Mouse (Mus musculus) kidney, adult 2 months (tissue): ENCODE data around the gene Asprv1. TPM values are rescaled to one million over a fixed set of nuclear protein-coding genes. Genes with fewer than 3 reads are reported as not detected.

Experiments
- DNase-seq: peaks from one replicate; pipeline ENCODE4 v3.0.0; 2021
- H3K27ac ChIP-seq: fragments of 200-500 bp; 2 replicates; pipeline ENCODE4 v1.5.1; 2012; ENCODE audit warnings: low read depth, low read length, control low read depth, inconsistent platforms; ENCODE audit not compliant: insufficient read depth
- H3K27me3 ChIP-seq: fragments of 200-500 bp; replicated peaks from 2 replicates; pipeline ENCODE4 v1.6.1; 2012; ENCODE audit warnings: mild to moderate bottlenecking, moderate library complexity, low read length, inconsistent platforms; ENCODE audit not compliant: control insufficient read depth, insufficient read depth
- H3K36me3 ChIP-seq: fragments of 200-500 bp; 2 replicates; pipeline ENCODE4 v1.6.1; 2012; ENCODE audit warnings: mild to moderate bottlenecking, moderate library complexity, low read length, inconsistent platforms; ENCODE audit not compliant: control insufficient read depth, insufficient read depth
- H3K4me1 ChIP-seq: fragments of 200-500 bp; 2 replicates; pipeline ENCODE4 v1.6.1; 2011; ENCODE audit warnings: low read length; ENCODE audit not compliant: control insufficient read depth, insufficient read depth
- H3K4me3 ChIP-seq: fragments of 200-500 bp; 2 replicates; pipeline ENCODE4 v1.5.1; 2011; ENCODE audit warnings: mild to moderate bottlenecking, low read depth, low read length, control low read depth; ENCODE audit not compliant: insufficient read depth
- CTCF ChIP-seq: fragments of 200-500 bp; conservative IDR thresholded peaks from 2 replicates; pipeline ENCODE4 v1.5.1; 2011; ENCODE audit warnings: low read depth, mild to moderate bottlenecking, control low read depth, low read length, moderate library complexity, mixed read lengths; ENCODE audit not compliant: insufficient read depth, insufficient read length
- POLR2A ChIP-seq: fragments of 200-500 bp; IDR thresholded peaks from one replicate; pipeline ENCODE4 v1.6.1; 2011; ENCODE audit warnings: low read depth, low read length, control low read depth
- WGBS: fragments of 180-500 bp; shearing (Covaris S2); methylation state at CpG from one replicate; pipeline ENCODE4 v1.1.7; 2018; 5-methylcytosine and 5-hydroxymethylcytosine counted together
- polyA plus RNA-seq: library from polyadenylated mRNA; depleted of rRNA; stranded (reverse); fragments of >200 nt; gene quantifications from 2 replicates; pipeline ENCODE4 v1.2.3, GENCODE M21; 2012; rRNA removed

Asprv1 gene
- polyA plus RNA-seq = 0.10 and 0.33 TPM in 2 replicates

DNA sequence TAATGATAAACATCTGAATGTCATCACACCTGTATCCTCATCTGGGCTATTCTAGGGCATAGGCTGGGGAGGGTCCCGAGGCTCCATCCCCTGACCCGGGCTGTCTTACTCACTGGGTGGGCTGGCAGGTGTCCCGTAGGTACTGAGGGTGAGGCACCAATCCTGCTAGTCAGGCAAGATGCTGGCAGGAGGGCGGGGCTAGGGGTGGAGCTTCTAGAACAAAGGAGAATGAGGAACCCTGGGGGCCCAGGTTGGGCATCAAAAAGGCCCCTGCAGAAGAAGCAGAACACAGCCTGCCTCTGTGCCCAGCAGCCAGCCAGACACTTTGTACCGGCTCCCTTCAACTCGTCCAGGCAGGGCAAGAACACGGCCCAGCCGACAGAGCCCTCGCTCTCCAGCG, at the start of gene Asprv1:
Gene Asprv1, plus strand, starts transcription at position 219 of the 400 bp plus-strand sequence.
- no peak within 1 kb of the TSS for H3K27ac ChIP-seq
- 65% methylated on average over 10 of the region's 10 CpGs for WGBS
- TF ChIP-seq CTCF = no peak
- no peak for DNase-seq
- H3K27me3 ChIP-seq = no peaks in the 10 kb centered on the region
- no peaks in the 10 kb centered on the region for H3K4me1 ChIP-seq
- H3K4me3 ChIP-seq = no peak within 1 kb of the TSS
- no peaks in the 10 kb centered on the region for H3K36me3 ChIP-seq

DNA sequence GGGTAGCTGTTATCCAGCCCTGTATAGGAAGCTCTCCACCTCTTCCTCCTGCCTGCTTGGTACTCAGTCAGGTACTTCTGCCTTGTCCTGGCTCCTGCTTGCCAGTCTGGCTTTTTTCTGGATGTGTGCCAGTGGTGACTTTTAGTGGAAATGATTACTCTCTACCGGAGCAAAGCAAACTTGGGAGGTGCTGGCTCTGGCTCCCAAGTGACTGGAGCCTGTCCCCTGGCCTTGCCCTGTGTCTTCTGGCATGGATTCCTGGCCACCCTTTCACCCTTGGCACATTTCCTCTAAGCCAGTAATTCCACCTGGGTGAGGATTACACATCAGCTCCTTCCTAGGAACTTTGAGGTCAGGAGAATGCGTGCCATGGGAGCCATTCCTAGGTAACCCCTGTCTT, 49.6 kb upstream of the Asprv1 start:
- Histone ChIP-seq H3K36me3 (no peaks in the 10 kb centered on the region), H3K4me3 (no peak overlapping the region), H3K27me3 (no peaks in the 10 kb centered on the region), H3K4me1 (peaks cover 7% of the 10 kb centered on the region; the same call in 1 of the 2 replicates), H3K27ac (no peak overlapping the region)
- WGBS = 34% methylated on average over 2 of the region's 2 CpGs
- TF ChIP-seq POLR2A (no peak), CTCF (no peak)
- peak; percentile 94 for DNase-seq

DNA sequence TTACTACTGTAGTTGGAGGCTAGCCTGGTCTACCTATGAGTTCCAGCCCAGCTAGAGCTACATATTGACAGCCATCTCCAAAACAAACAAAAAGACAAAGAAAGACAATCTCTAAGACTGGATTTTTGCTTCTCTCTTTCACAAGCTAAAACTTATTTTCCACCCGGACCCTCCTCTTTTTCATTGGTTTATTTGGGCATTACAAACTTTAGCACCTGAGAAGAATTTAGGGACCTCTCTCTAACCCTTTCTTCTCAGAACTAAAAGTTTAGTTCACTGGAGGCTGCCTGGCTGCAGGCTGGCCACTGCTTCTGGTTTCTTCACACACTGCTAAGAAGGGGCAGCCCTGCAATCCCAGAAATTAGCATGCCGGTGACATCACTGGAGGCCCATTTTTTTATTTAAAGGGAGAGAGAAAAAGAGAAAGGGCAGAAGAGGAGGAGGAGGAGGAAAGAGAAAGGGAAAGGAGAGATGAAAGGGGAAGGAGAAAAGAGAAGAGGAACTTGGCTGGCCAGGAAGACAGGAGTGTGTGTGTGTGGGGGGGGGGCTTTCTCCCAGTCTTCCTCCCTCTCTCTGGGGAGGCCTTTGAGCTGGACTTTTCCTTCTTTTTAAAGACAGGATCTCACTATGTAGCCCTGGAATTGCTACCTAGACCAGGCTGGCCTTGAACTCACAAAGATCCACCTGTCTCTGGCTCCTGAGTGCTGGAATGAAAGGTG, 48.7 kb upstream of the Asprv1 start:
- 57% methylated on average over 2 of the region's 2 CpGs for whole genome bisulfite sequencing
- Histone ChIP-seq H3K36me3 (no peaks in the 10 kb centered on the region), H3K27ac (no peak overlapping the region), H3K27me3 (no peaks in the 10 kb centered on the region), H3K4me1 (peaks cover 12% of the 10 kb centered on the region), H3K4me3 (no peak overlapping the region)
- TF ChIP-seq CTCF (no peak), POLR2A (no peak)
- peak; percentile 13 for DNase-seq

DNA sequence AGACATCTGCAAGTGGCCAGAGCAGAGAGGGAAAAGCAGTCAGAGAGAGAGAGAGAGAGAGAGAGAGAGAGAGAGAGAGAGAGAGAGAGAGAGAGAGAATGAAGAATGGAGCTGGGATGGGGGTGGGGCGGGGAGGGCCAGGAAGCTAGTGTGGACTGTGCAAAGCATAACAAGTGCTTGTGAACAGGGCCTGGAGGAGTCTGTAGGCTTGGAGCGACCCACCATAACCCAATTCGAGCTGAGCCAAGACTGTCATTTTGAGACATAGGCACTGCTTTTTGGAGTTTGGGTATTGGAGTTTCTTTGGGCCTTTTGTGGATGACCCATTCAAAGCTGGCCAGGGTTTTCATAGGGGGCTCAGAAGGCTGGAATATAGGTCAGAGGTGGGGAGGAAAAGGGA, 48.0 kb upstream of the Asprv1 start:
- H3K27ac ChIP-seq = no peak overlapping the region
- 88% methylated on average over 3 of the region's 3 CpGs for WGBS
- TF ChIP-seq POLR2A = no peak
- no peak for TF ChIP-seq CTCF
- H3K4me1 ChIP-seq = peaks cover 18% of the 10 kb centered on the region
- no peaks in the 10 kb centered on the region for H3K36me3 ChIP-seq
- H3K27me3 ChIP-seq = no peaks in the 10 kb centered on the region
- H3K4me3 ChIP-seq = no peak overlapping the region
- DNase-seq = no peak

DNA sequence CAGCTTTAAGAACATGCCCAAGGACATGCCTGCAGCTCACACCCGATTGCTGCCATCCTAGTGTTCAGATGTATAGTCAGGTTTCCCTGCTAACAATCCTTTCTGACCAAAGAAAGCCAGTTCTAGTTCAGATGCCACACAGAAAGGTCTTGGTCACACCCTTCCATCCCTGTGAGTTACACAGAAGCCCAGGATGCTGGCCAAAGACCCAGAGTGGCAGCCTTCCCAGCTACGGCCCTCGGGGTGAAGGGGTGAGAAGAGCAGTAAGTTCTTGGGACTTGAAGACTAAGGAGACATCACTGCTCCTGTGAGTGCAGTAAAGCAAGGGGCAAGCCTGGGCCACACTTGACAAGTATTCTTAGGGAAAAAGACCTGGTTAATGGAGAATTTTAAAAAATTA, 44.8 kb upstream of the Asprv1 start:
- DNase-seq = no peak
- no peaks in the 10 kb centered on the region for H3K27me3 ChIP-seq
- H3K27ac ChIP-seq = no peak overlapping the region
- WGBS = 90% methylated on average over 3 of the region's 3 CpGs
- H3K4me3 ChIP-seq = no peak overlapping the region
- H3K36me3 ChIP-seq = no peaks in the 10 kb centered on the region
- H3K4me1 ChIP-seq = peaks cover 22% of the 10 kb centered on the region
- TF ChIP-seq POLR2A (no peak), CTCF (no peak)

DNA sequence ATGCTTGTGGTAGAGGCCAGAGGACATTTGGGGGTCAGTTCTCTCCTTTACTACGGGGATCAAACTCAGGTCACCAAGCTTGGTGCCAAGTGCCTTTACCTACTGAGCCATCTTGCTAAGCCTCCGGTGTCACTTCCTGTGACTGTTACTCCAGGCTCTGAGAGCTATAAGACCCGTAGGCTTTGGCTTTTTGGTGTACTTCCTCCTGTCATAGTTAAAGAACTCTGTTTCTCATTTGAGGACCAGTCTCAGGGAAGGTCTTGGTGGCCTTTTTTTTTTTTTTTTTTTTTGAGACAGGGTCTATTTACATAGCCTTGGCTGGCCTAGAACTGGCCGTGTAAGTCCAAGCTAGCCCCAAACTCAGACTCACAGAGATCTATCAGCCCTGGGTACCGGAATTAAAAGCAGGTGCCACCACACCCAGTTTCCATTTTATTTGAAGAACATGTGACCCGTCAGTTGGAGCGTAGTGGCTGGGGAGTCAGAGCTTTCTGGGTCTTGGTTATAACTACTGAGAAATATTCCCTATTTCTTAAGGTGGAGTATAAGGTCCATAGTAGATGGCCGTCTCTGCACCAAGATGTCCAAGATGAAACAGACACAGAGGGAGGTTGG, 44.3 kb upstream of the Asprv1 start:
- H3K4me1 ChIP-seq = peaks cover 16% of the 10 kb centered on the region
- TF ChIP-seq CTCF (no peak), POLR2A (no peak)
- H3K27ac ChIP-seq = no peak overlapping the region
- H3K27me3 ChIP-seq = no peaks in the 10 kb centered on the region
- no peak for DNase-seq
- no peaks in the 10 kb centered on the region for H3K36me3 ChIP-seq
- 90% methylated on average over 8 of the region's 8 CpGs for WGBS
- H3K4me3 ChIP-seq = no peak overlapping the region

DNA sequence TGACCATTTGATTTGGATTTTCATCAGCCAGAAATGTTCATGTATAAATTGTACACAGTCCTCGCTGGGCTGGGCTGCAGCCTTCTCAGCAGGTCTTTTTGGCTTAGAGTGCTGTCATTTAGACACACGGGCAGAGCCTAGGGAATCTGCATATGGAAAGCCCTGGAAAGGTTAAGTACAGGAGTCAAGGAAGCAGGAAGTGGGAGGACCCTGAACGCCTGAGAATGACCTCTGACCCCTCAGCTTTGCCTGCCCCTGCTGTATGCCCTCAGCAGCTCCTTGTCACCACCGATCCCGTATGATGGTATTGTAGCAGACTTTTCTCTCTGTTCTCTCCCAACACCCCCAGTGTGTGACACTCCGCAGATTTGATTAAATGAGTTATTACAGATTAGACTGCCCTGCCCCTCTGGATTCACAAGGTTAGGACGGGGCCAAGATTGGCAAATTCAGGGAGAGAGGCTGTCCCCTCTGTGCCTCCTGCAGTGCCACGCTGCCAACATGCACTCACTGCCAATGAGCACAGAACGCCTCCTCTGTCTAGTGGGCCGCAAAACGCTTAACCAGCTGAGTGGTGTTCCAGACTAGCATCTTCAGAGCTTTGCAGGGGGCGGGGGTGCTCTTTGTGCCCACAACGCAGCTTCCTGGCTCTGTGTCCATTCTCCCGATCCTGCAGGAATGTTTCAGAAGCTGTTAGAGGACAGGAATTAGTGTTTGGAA, 43.5 kb upstream of the Asprv1 start:
- peak overlapping the region; percentile 22 for H3K4me3 ChIP-seq
- WGBS = 21% methylated on average over 14 of the region's 14 CpGs
- H3K27ac ChIP-seq = peak overlapping the region; percentile 53
- DNase-seq = peak; percentile 56
- H3K4me1 ChIP-seq = peaks cover 14% of the 10 kb centered on the region
- no peaks in the 10 kb centered on the region for H3K36me3 ChIP-seq
- TF ChIP-seq POLR2A (no peak), CTCF (no peak)
- no peaks in the 10 kb centered on the region for H3K27me3 ChIP-seq
